Mouse (Mus musculus) forebrain, embryonic 16.5 days (tissue): ENCODE results near the gene Rhbg. TPM values are rescaled to one million over a fixed set of nuclear protein-coding genes. Genes with fewer than 3 reads are reported as not detected.

Experiments
- ATAC-seq: fragments of 200-750 bp; cut with Nextera tagmentation; 2 replicates; pipeline ENCODE4 v1.8.0; 2017; ENCODE audit warnings: mild to moderate bottlenecking, moderate library complexity
- H3K27ac ChIP-seq: fragments of 300-500 bp; sonication (generic); 2 replicates; pipeline ENCODE4 v1.5.1; 2014; ENCODE audit warnings: low read length, control low read depth
- H3K27me3 ChIP-seq: fragments of 300-500 bp; sonication (generic); replicated peaks from 2 replicates; pipeline ENCODE4 v1.6.1; 2014; ENCODE audit warnings: low read length; ENCODE audit not compliant: control insufficient read depth, insufficient read depth
- H3K36me3 ChIP-seq: fragments of 300-500 bp; sonication (generic); 2 replicates; pipeline ENCODE4 v1.6.1; 2014; ENCODE audit not compliant: control insufficient read depth, insufficient read depth
- H3K4me1 ChIP-seq: fragments of 300-500 bp; sonication (generic); replicated peaks from 2 replicates; pipeline ENCODE4 v1.6.1; 2014; ENCODE audit warnings: low read length; ENCODE audit not compliant: control insufficient read depth, insufficient read depth
- H3K4me2 ChIP-seq: fragments of 300-500 bp; sonication (generic); 2 replicates; pipeline ENCODE4 v1.6.1; 2014; ENCODE audit warnings: mild to moderate bottlenecking, low read length, control low read depth
- H3K4me3 ChIP-seq: fragments of 300-500 bp; sonication (generic); replicated peaks from 2 replicates; pipeline ENCODE4 v1.5.1; 2014; ENCODE audit warnings: mild to moderate bottlenecking, low read length, control low read depth
- H3K9ac ChIP-seq: fragments of 300-500 bp; sonication (generic); replicated peaks from 2 replicates; pipeline ENCODE4 v1.6.1; 2014; ENCODE audit warnings: low read depth, low read length, control low read depth
- H3K9me3 ChIP-seq: fragments of 300-500 bp; sonication (generic); 2 replicates; pipeline ENCODE4 v1.6.1; 2016; ENCODE audit warnings: low read length; ENCODE audit not compliant: control insufficient read depth
- WGBS: fragments of 180-500 bp; shearing (Covaris S2); extraction: QIAGEN DNeasy Blood & Tissue Kit; methylation state at CpG from one replicate; pipeline ENCODE4 v1.1.7; 2014; 5-methylcytosine and 5-hydroxymethylcytosine counted together
- polyA plus RNA-seq: library from polyadenylated mRNA; unstranded; fragments of >200 nt; fragmentation: Nextera tagmentation; extraction: Ambion mirVana; gene quantifications from 2 replicates; pipeline ENCODE4 v1.2.1, GENCODE M21; 2015

Gene Rhbg
- polyA plus RNA-seq, 1 experiment from 2014 or later = not detected

DNA sequence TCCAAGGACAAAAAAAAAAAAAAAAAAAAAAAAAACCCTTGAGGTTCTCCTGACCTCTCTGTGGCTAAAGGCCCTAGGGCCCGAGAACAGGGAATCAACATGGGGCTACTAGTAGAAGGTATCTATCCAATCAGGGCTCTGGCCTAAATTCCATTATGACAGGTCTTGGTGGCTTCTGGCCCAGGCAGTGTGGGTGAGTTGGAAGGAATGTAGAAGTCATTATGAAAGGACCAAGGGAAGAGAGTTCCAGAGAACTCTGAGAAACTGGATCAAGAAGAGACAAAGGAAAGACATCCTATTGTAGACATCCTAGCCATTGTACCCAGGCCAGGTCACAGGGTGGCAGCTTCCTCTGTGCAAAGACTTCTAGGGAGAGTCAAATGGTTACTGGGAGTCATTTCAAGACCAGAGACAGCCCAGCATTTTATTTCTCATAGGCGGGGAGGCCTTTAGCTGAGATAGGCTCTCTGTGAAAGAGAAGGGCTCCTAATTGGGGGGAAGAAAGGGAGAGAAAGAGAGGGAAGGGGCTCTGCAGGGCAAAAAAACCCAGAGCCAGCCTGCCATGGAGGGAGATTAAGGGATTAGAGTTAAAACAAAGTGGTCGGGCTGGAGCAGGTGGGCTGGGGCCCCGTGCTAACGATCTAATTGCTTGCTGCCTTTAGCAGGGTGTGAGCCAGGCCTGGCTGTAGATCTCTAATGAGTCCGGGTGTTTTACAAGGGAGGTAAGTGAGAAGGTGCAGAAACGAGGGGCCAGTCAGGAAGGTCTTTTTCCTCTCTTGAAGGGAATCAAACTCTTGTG lies 21.5 kb downstream of the Rhbg start:
- no peak for ATAC-seq
- H3K9ac ChIP-seq = no peak overlapping the region

DNA sequence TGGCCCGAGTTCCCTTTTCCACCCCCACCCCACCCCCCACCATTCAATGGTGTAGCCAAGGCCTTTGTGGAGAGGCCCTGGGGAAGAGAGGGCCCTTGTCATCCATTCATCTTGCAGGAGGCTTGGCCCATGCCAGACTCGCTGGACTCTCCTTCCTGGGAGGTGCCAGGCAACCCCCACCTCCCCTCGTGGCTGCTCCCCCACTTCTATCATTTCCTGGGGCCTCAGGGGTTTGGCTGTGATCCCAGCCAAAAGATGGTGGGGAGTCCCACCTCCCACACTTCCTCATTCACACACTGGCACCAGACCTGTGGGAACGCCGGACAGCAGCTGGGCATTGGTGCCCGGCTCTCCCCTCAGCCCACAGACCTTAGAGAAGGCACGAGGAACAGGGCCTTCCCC lies 22.2 kb downstream of the Rhbg start:
- no peak overlapping the region for H3K4me2 ChIP-seq
- ATAC-seq = peak; percentile 56
- H3K9ac ChIP-seq = 0 out of 2 replicates have a peak overlapping the region, but pooled peaks have one; percentile 20
- H3K36me3 ChIP-seq = peaks cover 17% of the 10 kb centered on the region
- H3K9me3 ChIP-seq = no peaks in the 10 kb centered on the region
- peaks cover 81% of the 10 kb centered on the region for H3K4me1 ChIP-seq
- H3K27ac ChIP-seq = peak overlapping the region; percentile 100
- 7% methylated on average over 7 of the region's 7 CpGs for WGBS
- H3K4me3 ChIP-seq = no peak overlapping the region
- no peaks in the 10 kb centered on the region for H3K27me3 ChIP-seq

More for the DNA sequence above, 21.5 kb downstream of the Rhbg start:
- Histone ChIP-seq H3K9me3 (no peaks in the 10 kb centered on the region), H3K27ac (peak overlapping the region; percentile 100), H3K36me3 (peaks cover 12% of the 10 kb centered on the region), H3K4me3 (no peak overlapping the region), H3K27me3 (no peaks in the 10 kb centered on the region), H3K4me1 (peaks cover 81% of the 10 kb centered on the region), H3K4me2 (no peak overlapping the region)
- 5% methylated on average over 7 of the region's 7 CpGs for WGBS

DNA sequence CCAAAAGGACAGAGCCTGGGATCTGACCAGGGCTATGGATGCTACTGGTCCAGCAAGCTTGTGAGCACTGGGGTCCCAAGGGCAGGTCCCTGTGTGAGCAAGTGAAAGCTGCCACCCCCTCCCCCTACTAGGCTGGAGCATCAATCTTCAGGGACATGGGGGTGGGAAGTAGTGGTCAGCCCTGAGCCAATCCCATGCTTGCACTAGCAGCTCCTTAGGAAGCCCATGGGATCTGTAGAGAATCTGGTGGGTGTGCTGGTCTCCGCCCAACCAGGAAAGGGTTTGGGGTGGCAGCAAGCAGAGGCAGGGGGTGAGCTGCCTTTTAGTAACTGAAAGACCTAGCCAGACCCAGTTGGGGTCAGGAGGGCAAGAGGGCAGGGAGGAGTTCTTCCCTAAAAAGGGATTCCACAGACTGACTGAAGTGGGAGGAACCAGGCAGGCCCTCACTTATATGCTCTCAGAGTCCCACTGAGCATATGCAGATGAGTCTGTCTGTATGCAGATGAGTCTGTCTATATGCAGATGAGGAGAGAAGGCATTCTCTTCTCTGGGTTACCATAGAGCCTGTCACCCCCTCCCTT lies 23.4 kb downstream of the Rhbg start:
- 38% methylated on average over 1 of the region's 1 CpGs for WGBS
- Histone ChIP-seq H3K27me3 (no peaks in the 10 kb centered on the region), H3K4me3 (no peak overlapping the region), H3K4me1 (peaks cover 81% of the 10 kb centered on the region), H3K9ac (peak overlapping the region; percentile 51), H3K36me3 (peaks cover 25% of the 10 kb centered on the region), H3K9me3 (no peaks in the 10 kb centered on the region), H3K4me2 (peak overlapping the region; percentile 13; the same call in 1 of the 2 replicates), H3K27ac (peak overlapping the region; percentile 100)
- peak; percentile 77 for ATAC-seq

DNA sequence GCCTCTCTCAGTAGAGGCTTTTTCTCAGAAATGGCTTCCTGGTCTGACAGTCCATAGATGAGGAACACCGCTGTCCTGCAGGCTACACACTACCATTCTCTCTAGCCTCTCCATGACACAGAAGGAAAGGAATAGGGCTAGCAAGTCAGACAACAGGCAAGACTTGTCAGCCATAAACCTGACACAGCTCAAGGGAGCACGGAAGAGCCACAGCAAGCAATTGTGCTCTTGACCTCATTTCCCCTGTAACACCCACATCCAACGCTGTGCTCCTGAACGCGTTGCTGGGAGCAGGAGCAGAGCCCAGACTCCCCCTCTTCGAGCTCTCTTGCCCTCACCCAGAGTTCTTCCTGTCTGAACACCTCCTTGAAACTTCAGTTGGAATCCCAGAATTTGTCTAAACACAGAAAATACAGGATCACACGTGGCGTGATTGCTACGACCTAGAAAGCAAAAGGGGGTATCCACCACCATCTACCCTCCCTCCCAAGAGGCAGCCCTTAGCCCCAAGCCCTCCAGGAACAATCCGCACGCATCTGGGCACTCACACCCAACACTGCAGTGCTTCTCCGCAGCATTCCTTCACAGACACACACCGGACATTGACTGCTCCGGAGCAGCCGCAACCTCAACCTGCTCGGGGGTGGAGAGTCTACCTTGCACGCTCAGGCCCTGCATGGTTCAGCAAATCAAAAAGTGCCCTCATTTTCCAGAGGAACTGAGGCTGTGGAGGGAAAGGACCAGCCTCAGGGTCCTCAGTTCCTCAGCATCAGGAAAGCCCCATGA lies 24.1 kb downstream of the Rhbg start:
- peaks cover 87% of the 10 kb centered on the region for H3K4me1 ChIP-seq
- H3K9me3 ChIP-seq = no peaks in the 10 kb centered on the region
- WGBS = 19% methylated on average over 17 of the region's 17 CpGs
- no peaks in the 10 kb centered on the region for H3K27me3 ChIP-seq
- peak overlapping the region; percentile 51 for H3K9ac ChIP-seq
- ATAC-seq = peak; percentile 0; the same call in 1 of the 2 replicates
- no peak overlapping the region for H3K4me3 ChIP-seq
- H3K36me3 ChIP-seq = peaks cover 29% of the 10 kb centered on the region
- H3K27ac ChIP-seq = peak overlapping the region; percentile 100
- H3K4me2 ChIP-seq = no peak overlapping the region

DNA sequence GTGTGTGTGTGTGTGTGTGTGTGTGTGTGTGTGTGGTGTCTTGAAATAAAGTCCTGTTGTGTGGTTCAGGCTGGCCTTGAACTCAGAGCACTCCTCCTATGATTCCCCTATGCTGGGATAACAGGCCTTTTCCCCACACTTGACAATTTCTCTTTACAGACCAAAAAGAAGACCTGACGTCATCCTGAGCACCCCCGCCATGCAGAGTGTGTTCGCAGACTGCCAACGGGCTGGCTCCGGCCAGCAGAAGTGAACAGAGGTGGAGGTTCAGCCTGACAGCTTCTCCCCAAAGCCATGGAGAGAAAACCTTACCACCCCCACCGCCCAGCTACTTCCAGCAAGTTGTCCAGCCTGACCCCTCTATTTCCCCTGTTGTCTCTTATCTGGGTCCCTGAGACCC lies 25.0 kb downstream of the Rhbg start:
- Histone ChIP-seq H3K27me3 (no peaks in the 10 kb centered on the region), H3K4me1 (peaks cover 96% of the 10 kb centered on the region), H3K27ac (peak overlapping the region; percentile 100), H3K9me3 (no peaks in the 10 kb centered on the region), H3K36me3 (peaks cover 35% of the 10 kb centered on the region), H3K9ac (no peak overlapping the region), H3K4me2 (no peak overlapping the region), H3K4me3 (no peak overlapping the region)
- WGBS = 41% methylated on average over 6 of the region's 6 CpGs
- ATAC-seq = no peak

DNA sequence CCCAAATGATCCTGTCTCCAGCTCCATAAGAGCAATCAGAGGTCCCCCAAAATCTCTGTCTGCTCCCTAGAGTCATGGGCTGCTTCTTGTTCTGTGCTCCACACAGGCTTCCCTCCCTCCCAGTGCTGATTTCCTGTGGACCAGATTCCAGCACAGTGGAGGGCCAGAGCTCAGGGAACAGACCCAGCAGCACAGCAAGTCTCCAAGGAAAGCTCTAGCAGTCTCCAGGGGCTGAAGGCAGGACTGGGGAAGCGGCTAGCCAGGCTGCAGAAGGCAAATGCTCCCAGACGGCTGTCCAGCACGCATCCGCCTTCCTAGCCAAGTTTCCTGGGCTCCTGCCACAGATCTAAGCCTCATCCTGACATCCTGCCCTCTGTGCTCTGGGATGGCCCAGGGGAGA lies 25.6 kb downstream of the Rhbg start:
- H3K27me3 ChIP-seq = no peaks in the 10 kb centered on the region
- H3K9ac ChIP-seq = peak overlapping the region; percentile 40
- ATAC-seq = no peak
- no peak overlapping the region for H3K4me3 ChIP-seq
- no peaks in the 10 kb centered on the region for H3K9me3 ChIP-seq
- peak overlapping the region; percentile 7; the same call in 1 of the 2 replicates for H3K4me2 ChIP-seq
- H3K36me3 ChIP-seq = peaks cover 41% of the 10 kb centered on the region
- H3K27ac ChIP-seq = peak overlapping the region; percentile 100
- 50% methylated on average over 4 of the region's 4 CpGs for WGBS
- H3K4me1 ChIP-seq = peaks cover 100% of the 10 kb centered on the region

DNA sequence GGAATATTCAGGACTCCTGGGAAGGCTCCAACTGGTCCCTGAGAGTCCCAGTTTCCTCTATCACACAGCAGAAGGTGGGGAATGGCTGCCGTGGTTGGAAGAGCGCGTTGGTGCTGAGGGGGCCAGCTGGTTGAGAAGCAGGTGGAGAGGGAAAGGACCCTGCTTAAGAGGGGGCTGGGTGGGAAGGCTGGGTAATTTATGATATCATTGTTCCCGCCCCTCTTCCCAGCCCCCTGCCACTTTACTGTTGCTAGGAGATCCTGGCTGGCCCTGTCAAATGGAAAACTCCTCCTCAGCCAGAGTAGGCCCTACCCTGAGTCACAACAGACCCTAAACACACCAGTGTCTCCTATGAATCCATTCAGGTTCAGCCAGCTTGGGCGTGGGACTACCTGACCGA lies 26.5 kb downstream of the Rhbg start:
- peak; percentile 34 for ATAC-seq
- Histone ChIP-seq H3K9ac (peak overlapping the region; percentile 26; the same call in 1 of the 2 replicates), H3K4me2 (peak overlapping the region; percentile 23), H3K9me3 (no peaks in the 10 kb centered on the region), H3K36me3 (peaks cover 47% of the 10 kb centered on the region), H3K4me3 (no peak overlapping the region), H3K27ac (peak overlapping the region; percentile 100), H3K4me1 (peaks cover 100% of the 10 kb centered on the region), H3K27me3 (no peaks in the 10 kb centered on the region)
- WGBS = 20% methylated on average over 6 of the region's 6 CpGs

DNA sequence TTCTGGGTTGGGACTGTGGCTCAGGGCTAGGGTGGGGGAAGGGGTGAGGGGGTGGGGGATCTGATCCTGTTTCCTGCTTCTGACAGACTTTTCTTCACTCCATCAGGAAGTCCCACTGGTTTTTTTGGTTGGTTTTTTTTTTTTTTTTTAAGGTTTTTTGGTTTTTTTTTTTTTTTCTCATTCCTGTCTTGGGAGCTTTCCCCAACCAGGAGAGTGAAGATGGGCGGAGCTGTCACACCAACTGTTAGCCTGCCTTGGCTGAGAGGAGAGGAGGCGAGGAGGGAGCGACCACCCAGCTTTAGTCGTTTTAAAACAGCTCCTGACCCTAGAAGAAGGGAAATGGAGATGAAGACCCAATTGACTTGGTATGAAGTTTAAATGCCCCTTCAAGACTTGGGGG lies 27.2 kb downstream of the Rhbg start:
- Histone ChIP-seq H3K4me1 (peaks cover 100% of the 10 kb centered on the region), H3K9ac (peak overlapping the region; percentile 26; the same call in 1 of the 2 replicates), H3K4me2 (peak overlapping the region; percentile 23), H3K9me3 (no peaks in the 10 kb centered on the region), H3K36me3 (peaks cover 52% of the 10 kb centered on the region), H3K27me3 (no peaks in the 10 kb centered on the region), H3K4me3 (no peak overlapping the region), H3K27ac (peak overlapping the region; percentile 100)
- WGBS = 17% methylated on average over 4 of the region's 4 CpGs
- ATAC-seq = no peak
